Mouse (Mus musculus): ENCODE measurements around the gene Nisch.

The Nisch gene

DNA sequence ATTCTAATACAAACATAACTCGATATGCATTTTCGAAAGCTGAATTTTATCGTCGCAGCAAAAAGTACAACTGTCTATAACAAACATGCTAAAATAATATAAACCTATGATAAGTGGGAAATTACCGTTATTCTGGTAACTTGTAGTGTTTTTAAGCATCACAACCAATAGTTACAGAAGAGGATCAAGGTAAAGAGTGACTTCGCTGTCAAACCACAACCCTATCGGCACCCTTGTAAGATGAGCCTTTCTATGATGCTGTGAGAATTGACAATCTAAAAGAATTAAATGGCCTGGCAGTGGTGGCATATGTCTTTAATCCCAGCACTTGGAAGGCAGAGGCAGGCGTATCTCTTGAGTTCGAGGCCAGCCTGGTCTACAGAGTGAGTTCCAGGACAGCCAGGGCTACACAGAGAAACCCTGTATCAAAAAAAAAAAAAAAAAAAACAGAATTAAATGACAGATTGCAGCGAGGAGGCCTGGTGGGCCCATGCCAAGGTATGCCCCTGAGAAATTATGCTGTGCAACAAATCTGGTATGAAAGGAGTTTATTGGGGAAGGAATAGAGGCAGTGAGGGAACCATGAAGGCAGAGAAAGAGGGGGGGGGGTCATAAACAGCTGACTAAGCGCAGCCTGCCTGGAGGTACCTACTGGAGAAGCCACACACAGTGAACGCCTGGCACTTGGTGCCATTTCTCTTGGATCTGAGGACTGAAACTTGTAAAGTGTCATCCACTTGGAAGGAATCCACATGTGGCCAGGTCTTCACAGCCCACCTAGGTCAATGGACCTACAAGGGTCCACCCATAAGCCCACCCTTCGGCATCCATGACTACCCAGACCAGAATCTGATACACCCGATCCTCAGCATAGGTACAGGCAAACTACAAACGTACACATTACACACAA, 87.2 kb downstream of the Nisch start:
- no peak for DNase-seq

DNA sequence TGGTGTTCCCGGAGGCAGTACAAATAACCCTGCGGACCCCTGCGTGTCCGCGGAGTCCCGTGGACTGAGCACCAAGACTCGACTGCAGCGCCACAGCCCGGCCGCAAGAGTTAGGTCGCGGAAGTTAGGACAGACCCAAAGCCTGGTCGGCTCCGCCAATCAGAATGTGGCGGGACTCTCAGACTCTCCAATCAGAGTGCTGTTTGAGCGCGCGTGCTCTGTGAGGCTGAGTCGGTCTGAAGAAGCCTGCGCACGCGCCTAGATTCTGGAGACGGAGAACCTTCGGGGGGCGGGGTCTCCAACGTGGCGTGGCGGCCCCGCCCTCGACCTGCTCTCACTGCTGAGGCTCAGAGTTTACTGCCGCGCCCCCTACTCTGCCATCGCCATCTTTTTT, 87.9 kb downstream of the Nisch start, which contains the start of gene Smim4:
Smim4 (minus strand) TSS at position 131 of the 394 bp plus-strand sequence.
- peak; percentile 96 to 97 for DNase-seq

DNA sequence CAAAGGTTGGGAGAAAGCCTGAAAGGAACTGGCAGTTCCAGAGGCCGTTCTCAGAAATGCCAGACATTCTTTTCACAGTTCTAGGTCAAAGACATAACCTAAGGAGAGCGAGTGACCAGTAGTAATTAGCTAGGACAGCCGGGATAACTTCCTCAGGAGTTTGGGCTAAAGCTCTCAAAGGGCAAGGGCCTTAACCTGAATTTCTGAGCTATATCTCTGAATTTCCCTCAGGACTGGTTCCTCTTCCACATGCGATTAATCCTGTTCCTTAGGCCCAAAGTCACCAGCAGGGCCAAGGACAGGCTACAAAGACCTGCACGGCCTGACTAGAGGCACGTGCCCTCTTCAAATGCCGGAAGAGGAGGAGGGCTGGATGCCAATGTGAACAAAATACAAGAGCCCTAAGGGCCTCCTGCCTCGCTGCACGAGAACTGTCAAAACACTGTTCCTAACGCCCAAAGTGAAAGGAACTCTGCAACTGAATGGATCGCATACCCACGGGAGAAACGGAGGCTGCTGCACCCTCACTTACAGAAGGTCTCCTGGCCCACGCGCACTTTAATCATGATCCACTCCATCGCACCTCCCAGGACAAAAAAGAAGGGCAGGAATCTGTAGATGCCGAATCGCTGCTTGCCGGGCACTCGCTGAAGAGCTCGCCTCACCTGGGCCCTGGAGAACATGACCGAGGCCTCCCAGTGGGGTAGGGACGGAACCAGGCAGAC, 88.5 kb downstream of the Nisch start:
- DNase-seq, result peak in 1 of 2 experiments; percentile 55

DNA sequence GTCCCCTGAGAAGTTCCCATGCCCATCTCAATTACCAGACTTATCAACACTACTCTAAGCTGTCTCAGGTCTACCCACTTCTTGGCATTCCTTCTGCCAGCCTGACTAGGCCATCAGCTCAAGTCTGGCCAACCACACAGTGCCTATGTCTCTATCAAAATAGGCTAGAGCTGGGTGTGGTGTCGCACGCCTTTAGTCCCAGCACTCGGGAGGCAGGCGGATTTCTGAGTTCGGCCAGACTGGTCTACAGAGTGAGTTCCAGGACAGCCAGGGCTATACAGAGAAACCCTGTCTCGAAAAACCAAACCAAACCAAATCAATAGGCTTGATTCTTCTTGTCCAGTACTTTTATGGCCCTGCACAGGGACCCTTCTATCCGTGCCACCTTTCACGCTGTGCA, 89.9 kb downstream of the Nisch start:
- no peak for DNase-seq

DNA sequence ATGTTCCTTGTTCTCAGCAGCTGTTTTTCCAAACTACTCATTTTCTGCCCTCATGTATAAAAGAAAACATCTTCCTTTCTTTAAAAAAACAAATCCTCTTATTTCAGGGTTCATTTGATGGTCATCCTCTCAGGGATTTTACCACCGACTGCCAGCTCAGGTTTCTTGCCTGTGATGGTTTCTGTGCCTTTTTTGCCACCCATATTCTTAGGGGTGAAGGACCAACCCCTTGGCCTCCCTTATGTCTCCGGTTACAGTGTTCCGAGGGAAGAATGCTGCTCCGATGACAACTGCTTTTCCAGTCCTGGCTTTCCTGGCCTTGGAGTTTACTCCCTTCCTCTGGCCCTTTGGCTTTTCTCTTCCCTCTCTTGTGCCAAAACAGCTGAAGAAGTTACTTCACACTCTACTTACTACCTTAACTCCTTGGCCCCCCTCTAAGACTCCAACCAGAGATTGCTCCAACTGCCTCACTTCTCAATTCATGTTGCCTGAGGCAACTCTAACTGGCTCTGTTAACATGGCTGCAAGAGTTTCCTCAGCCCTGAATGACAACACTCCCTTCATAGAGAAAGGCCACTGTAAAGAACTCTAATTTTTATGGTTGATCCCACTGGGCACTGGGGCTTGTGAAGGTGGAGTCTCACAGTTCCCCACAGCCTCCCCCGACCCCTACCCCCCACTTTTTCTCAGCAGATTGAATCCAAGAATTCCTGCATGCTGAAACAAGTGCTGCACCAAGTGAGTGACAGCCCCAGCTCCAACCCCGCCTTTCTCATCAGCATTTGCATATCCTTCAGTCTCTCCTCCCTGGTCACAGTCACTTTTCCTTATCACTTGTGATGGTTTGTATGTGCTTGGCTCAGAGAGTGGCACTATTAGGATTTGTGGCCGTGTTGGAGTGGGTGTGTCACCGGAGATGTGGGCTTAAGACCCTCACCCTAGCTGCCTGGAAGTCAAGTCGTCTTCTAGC, 91.4 kb downstream of the Nisch start:
- no peak for DNase-seq

Data from B cell, adult 2 months (primary cell).